Mouse (Mus musculus) kidney, postnatal 36 days (tissue): ENCODE measurements around the gene Vamp8.

Experiments used
- DNase-seq, 2 experiments: peaks; one replicate each; pipeline ENCODE4 v3.0.0; 2021 to 2022; ENCODE audit warnings: mixed read lengths in 2 of 2

Gene Vamp8

DNA sequence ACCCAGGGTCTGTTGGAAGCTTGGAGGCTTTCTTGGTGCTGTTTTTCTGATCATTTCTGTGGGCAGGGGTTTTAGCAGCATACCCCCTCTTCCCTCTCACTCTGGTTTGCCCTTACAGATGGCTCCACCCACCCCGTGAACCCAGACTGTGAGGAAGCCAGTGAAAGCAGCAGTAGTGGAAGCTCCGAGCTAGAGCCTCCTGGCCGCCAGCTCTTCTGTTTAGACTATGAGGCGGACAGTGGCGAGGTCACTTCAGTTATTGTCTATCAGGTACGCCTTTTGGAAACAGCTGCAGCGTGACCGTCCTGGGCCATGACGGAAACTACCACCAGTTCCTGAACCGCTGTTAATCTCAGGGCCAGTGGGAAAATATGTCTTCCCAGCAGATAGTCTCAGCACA lies 42.1 kb downstream of the Vamp8 start:
- DNase-seq, result peak; percentile 68 to 69

- peak; percentile 94 for DNase-seq
Observed at GRCm38 (mm10) chr6:72347166-72347941, 43.1 kb downstream of the Vamp8 start, which contains the start of gene 0610030E20Rik. Gene 0610030E20Rik, plus strand, starts transcription at chr6:72347317.

- no peak for DNase-seq
Observed at GRCm38 (mm10) chr6:72346261-72346660, 44.2 kb downstream of the Vamp8 start.

GRCm38 (mm10) chr6:72345633-72346032 lies 44.9 kb downstream of the Vamp8 start:
- DNase-seq, result no peak

- peak; percentile 97 for DNase-seq
Observed at GRCm38 (mm10) chr6:72345074-72345567, 45.4 kb downstream of the Vamp8 start, which contains the start of gene Usp39. Gene Usp39, minus strand, starts transcription at chr6:72345184.

DNA sequence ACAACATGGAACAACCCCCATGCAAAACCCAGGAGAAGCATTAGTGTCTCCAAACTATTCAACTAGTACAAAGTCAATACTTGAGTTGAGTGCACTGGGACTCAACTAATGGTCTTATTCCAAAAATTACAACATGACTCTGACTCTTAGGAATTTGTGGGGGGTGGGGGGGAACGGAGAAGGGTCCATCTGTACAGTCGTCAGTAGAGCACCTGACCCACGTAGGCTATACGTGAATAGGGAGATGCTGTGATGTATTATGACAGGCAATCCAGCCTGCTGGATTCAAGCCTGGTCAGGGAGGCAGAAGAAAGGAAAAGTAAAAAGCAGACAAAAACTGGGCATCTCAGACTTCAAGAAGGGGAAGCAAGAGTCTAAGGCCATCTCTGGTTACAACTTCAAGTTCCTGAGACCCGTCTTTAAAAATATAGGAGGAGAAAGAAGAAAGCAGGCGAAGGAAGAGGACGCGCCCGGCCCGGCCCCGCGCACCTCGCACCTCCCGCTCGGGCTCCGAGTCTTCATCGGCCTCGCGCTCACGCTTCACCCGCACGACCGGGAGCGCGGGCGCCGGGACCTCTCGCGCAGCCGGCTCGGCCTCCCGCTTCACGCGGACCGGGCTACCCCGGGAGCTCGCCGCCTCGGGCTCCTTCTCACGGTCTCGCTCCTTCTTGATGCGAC lies 46.0 kb downstream of the Vamp8 start:
- DNase-seq, result no peak

DNA sequence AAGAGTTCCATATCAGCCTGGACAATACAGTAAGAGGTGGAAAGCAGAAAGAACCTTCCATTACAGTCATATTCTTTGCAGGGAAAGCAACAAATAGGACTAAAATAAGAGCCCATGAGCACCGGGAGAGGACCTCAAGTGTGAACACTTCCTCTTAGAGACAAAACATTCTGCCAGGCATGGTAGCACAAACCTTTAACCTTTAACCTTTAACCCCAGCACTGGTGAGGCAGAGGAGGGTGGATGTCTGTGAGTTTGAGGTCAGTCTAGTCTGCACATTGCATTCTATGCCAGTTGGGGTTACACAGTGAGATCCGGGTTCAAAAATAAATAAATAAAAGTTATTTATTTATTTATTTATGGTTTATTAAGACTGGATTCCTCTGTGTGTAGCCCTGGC lies 50.0 kb downstream of the Vamp8 start:
- peak in 1 of 2 experiments; percentile 46 for DNase-seq
